8 mouse cellular contexts compared by ENCODE assay signal in the genomic region with DNA sequence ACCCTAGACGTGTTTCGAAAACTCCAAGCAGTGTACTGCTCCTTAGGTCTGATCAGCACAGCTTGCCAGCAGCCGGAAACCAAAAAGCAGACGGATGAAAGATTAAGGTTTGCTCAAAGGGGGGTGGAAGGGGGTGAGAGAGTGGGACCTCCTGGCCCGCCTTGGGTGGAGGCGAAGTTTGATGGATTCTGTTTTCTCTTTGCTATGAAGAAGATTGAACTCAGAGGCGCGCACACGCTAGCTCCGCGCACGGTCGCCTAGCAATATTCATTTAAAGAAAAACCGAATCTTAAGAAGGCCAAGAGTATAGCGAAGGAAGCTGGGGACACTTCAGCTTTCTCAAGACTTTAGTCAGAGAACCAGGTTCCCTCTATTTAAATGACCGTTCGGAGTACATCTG. TPM values are rescaled to one million over a fixed set of nuclear protein-coding genes. Genes with fewer than 3 reads are reported as not detected.
A peak's percentile ranks its signal among the peaks of the same experiment; 100 is the strongest.
DNase-seq lines count a peak whose midpoint lies in the region; ATAC-seq and TF ChIP-seq lines count a peak whose summit lies in the region.

A gene (plus strand): TSS at position 35 of the 400 bp plus-strand sequence.

- ATAC-seq in embryonic facial prominence, embryonic 14.5 days (ENCODE audit: low read depth): peak; percentile 48
- ATAC-seq in kidney, embryonic 16.5 days (ENCODE audit: low FRiP score, low TSS enrichment): peak; percentile 69
- peak; percentile 69 for ATAC-seq in midbrain, postnatal 0 days (ENCODE audit: low FRiP score)

- H3K9me3 ChIP-seq in E14TG2a.4 (ENCODE audit: low read length): no peaks in the 10 kb centered on the region
- no peaks in the 10 kb centered on the region for H3K9me3 ChIP-seq in embryonic facial prominence, embryonic 14.5 days (ENCODE audit: control insufficient read depth, low read length)
- H3K9me3 ChIP-seq in kidney, embryonic 16.5 days (ENCODE audit: low read length): no peaks in the 10 kb centered on the region
- no peaks in the 10 kb centered on the region for H3K9me3 ChIP-seq in midbrain, postnatal 0 days (ENCODE audit: low read length)

- H3K27me3 ChIP-seq in E14TG2a.4 (ENCODE audit: insufficient read depth, low read length): no peaks in the 10 kb centered on the region; the same call in 1 of the 2 replicates
- no peaks in the 10 kb centered on the region for H3K27me3 ChIP-seq in embryonic facial prominence, embryonic 14.5 days (replicated peaks; ENCODE audit: control insufficient read depth, insufficient read depth, low read length)
- no peaks in the 10 kb centered on the region for H3K27me3 ChIP-seq in kidney, embryonic 16.5 days (ENCODE audit: insufficient read depth, low read length)
- no peaks in the 10 kb centered on the region for H3K27me3 ChIP-seq in liver, adult 2 months (ENCODE audit: control insufficient read depth, insufficient read depth, low read length)
- no peaks in the 10 kb centered on the region for H3K27me3 ChIP-seq in midbrain, postnatal 0 days (ENCODE audit: insufficient read depth, low read length)

- H3K9ac ChIP-seq in embryonic facial prominence, embryonic 14.5 days (ENCODE audit: low read depth, low read length): peak within 1 kb of the TSS; percentile 73
- peak within 1 kb of the TSS; percentile 83 for H3K9ac ChIP-seq in kidney, embryonic 16.5 days (replicated peaks; ENCODE audit: low read length)
- H3K9ac ChIP-seq in liver, adult 2 months (ENCODE audit: low read depth, low read length): peak within 1 kb of the TSS; percentile 76
- peak within 1 kb of the TSS; percentile 71 for H3K9ac ChIP-seq in midbrain, postnatal 0 days (replicated peaks; ENCODE audit: low read length, poor library complexity, severe bottlenecking)

- H3K4me3 ChIP-seq in E14TG2a.4 (replicated peaks; ENCODE audit: low read length): peak within 1 kb of the TSS; percentile 98
- peak within 1 kb of the TSS; percentile 65 for H3K4me3 ChIP-seq in embryonic facial prominence, embryonic 14.5 days (ENCODE audit: low read depth, low read length)
- peak within 1 kb of the TSS; percentile 64 for H3K4me3 ChIP-seq in kidney, embryonic 16.5 days (ENCODE audit: low read length)
- H3K4me3 ChIP-seq in liver, adult 2 months (ENCODE audit: insufficient read depth, low read depth, low read length): peak within 1 kb of the TSS; percentile 65
- peak within 1 kb of the TSS; percentile 80 for H3K4me3 ChIP-seq in midbrain, postnatal 0 days (ENCODE audit: low read depth, low read length)

- WGBS in embryonic facial prominence, embryonic 14.5 days: 1% methylated on average over 17 of the region's 17 CpGs
- under 1% methylated on average over 17 of the region's 17 CpGs for WGBS in kidney, embryonic 16.5 days
- 2% methylated on average over 17 of the region's 17 CpGs for WGBS in liver, adult 2 months
- 1% methylated on average over 17 of the region's 17 CpGs for WGBS in midbrain, postnatal 0 days

- TF ChIP-seq POLR2A in liver, adult 2 months (IDR thresholded peaks at IDR 0.05; ENCODE audit: extremely low read depth, insufficient read depth, low read length): no peak

- peak within 1 kb of the TSS; percentile 83 for H3K27ac ChIP-seq in embryonic facial prominence, embryonic 14.5 days (replicated peaks; ENCODE audit: low read depth, low read length)
- peak within 1 kb of the TSS; percentile 88 for H3K27ac ChIP-seq in kidney, embryonic 16.5 days (ENCODE audit: low read length)
- H3K27ac ChIP-seq in liver, adult 2 months (replicated peaks; ENCODE audit: insufficient read depth, low read depth, low read length): peak within 1 kb of the TSS; percentile 74
- peak within 1 kb of the TSS; percentile 65 for H3K27ac ChIP-seq in midbrain, postnatal 0 days (ENCODE audit: low read depth, low read length)

- peaks cover 11% of the 10 kb centered on the region for H3K4me1 ChIP-seq in E14TG2a.4 (replicated peaks; ENCODE audit: low read depth, low read length)
- peaks cover 18% of the 10 kb centered on the region for H3K4me1 ChIP-seq in embryonic facial prominence, embryonic 14.5 days (ENCODE audit: control insufficient read depth, insufficient read depth, low read length)
- peaks cover 26% of the 10 kb centered on the region for H3K4me1 ChIP-seq in kidney, embryonic 16.5 days (ENCODE audit: insufficient read depth, low read length)
- peaks cover 6% of the 10 kb centered on the region for H3K4me1 ChIP-seq in liver, adult 2 months (ENCODE audit: control insufficient read depth, insufficient read depth, low read length)
- peaks cover 3% of the 10 kb centered on the region; the same call in 1 of the 2 replicates for H3K4me1 ChIP-seq in midbrain, postnatal 0 days (ENCODE audit: insufficient read depth, low read length)

- peak within 1 kb of the TSS; percentile 73 for H3K4me2 ChIP-seq in embryonic facial prominence, embryonic 14.5 days (ENCODE audit: low read depth, low read length)
- H3K4me2 ChIP-seq in kidney, embryonic 16.5 days (replicated peaks; ENCODE audit: low read depth, low read length): peak within 1 kb of the TSS; percentile 84
- peak within 1 kb of the TSS; percentile 68 for H3K4me2 ChIP-seq in midbrain, postnatal 0 days (ENCODE audit: low read depth, low read length, poor library complexity, severe bottlenecking)

- peaks cover 14% of the 10 kb centered on the region for H3K79me2 ChIP-seq in liver, adult 2 months (ENCODE audit: control insufficient read depth, insufficient read depth, low read length)

- no peak for TF ChIP-seq CTCF in E14TG2a.4 (conservative IDR thresholded peaks at IDR 0.05; ENCODE audit: low read length)
- TF ChIP-seq CTCF in liver, adult 2 months (IDR thresholded peaks at IDR 0.05; ENCODE audit: low read depth, low read length): no peak
- TF ChIP-seq CTCF in midbrain, postnatal 0 days (IDR thresholded peaks at IDR 0.05): no peak

- DNase-seq in adrenal gland, postnatal 4 days (ENCODE audit: low spot score in 2 of 2): peak in 1 of 2 experiments; percentile 19
- peak; percentile 49 for DNase-seq in embryonic facial prominence, embryonic 14.5 days (ENCODE audit: low spot score)
- peak; percentile 42 to 50 for DNase-seq in heart, adult 9 months (ENCODE audit: low spot score in 2 of 2)
- peak; percentile 45 for DNase-seq in liver, adult 2 months (ENCODE audit: extremely low read depth, low read depth, low spot score)
- DNase-seq in midbrain, postnatal 0 days (ENCODE audit: low spot score): no peak
- peak; percentile 34 to 65 for DNase-seq in thymus, adult 18-20 months

- H3K36me3 ChIP-seq in E14TG2a.4 (ENCODE audit: insufficient read depth, low read length): peaks cover 11% of the 10 kb centered on the region
- peaks cover 8% of the 10 kb centered on the region for H3K36me3 ChIP-seq in embryonic facial prominence, embryonic 14.5 days (ENCODE audit: control insufficient read depth, insufficient read depth, low read length)
- peaks cover 7% of the 10 kb centered on the region; the same call in 1 of the 2 replicates for H3K36me3 ChIP-seq in kidney, embryonic 16.5 days (ENCODE audit: insufficient read depth, low read length)
- peaks cover 1% of the 10 kb centered on the region; the same call in 1 of the 2 replicates for H3K36me3 ChIP-seq in liver, adult 2 months (ENCODE audit: control insufficient read depth, insufficient read depth, low read length)
- H3K36me3 ChIP-seq in midbrain, postnatal 0 days (ENCODE audit: insufficient read depth, low read length): 0 out of 2 replicates have a peak, but pooled peaks cover 4% of the 10 kb centered on the region

RNA-seq across cellular contexts. Expression of the gene that starts here (rescaled TPM):
- 10 to 100 TPM; 23.5 to 23.8 TPM for total RNA-seq in adrenal gland, postnatal 4 days (2021)
- polyA plus RNA-seq in embryonic facial prominence, embryonic 14.5 days (2014; fragmentation: Nextera tagmentation; extraction: Ambion mirVana): 18.6 and 19.0 TPM in 2 replicates
- 24.7 and 26.8 TPM in 2 replicates for polyA plus RNA-seq in kidney, embryonic 16.5 days (2015; fragmentation: Nextera tagmentation; extraction: Ambion mirVana)
- 20.3 and 20.6 TPM in 2 replicates for total RNA-seq in liver, adult 2 months (2014; rRNA removed)
- 4.0 and 5.1 TPM in 2 replicates for polyA plus RNA-seq in liver, adult 2 months (2012; rRNA removed)
- 14.6 and 21.9 TPM in 2 replicates for total RNA-seq in midbrain, postnatal 0 days (2014; rRNA removed)
- polyA plus RNA-seq in midbrain, postnatal 0 days (2015; fragmentation: Nextera tagmentation; extraction: Ambion mirVana): 11.4 and 11.5 TPM in 2 replicates
